Mouse (Mus musculus) embryonic facial prominence, embryonic 14.5 days (tissue): Measurements from ENCODE around the gene Pik3ip1. TPM values are rescaled to one million over a fixed set of nuclear protein-coding genes. Genes with fewer than 3 reads are reported as not detected.
A peak's percentile ranks its signal among the peaks of the same experiment; 100 is the strongest.

Experiments
- ATAC-seq: fragments of 200-750 bp; cut with Nextera tagmentation; 2 replicates; pipeline ENCODE4 v1.8.0; 2017; ENCODE audit warnings: low read depth, moderate number of reproducible peaks, moderate TSS enrichment
- DNase-seq: peaks from one replicate; pipeline ENCODE4 v3.0.0-alpha.2; 2015; ENCODE audit warnings: low spot score
- H3K27ac ChIP-seq: fragments of 300-500 bp; sonication (generic); replicated peaks from 2 replicates; pipeline ENCODE4 v1.5.1; 2014; ENCODE audit warnings: low read depth, mild to moderate bottlenecking, low read length, moderate library complexity
- H3K27me3 ChIP-seq: fragments of 300-500 bp; sonication (generic); replicated peaks from 2 replicates; pipeline ENCODE4 v1.6.1; 2014; ENCODE audit warnings: low read length; ENCODE audit not compliant: control insufficient read depth, insufficient read depth
- H3K36me3 ChIP-seq: fragments of 300-500 bp; sonication (generic); 2 replicates; pipeline ENCODE4 v1.6.1; 2014; ENCODE audit warnings: low read length, mixed read lengths; ENCODE audit not compliant: control insufficient read depth, insufficient read depth
- H3K4me1 ChIP-seq: fragments of 300-500 bp; sonication (generic); 2 replicates; pipeline ENCODE4 v1.6.1; 2014; ENCODE audit warnings: antibody characterized with exemption, low read length; ENCODE audit not compliant: control insufficient read depth, insufficient read depth
- H3K4me2 ChIP-seq: fragments of 300-500 bp; sonication (generic); 2 replicates; pipeline ENCODE4 v1.6.1; 2014; ENCODE audit warnings: low read depth, mild to moderate bottlenecking, low read length, moderate library complexity, mixed read lengths
- H3K4me3 ChIP-seq: fragments of 300-500 bp; sonication (generic); 2 replicates; pipeline ENCODE4 v1.5.1; 2014; ENCODE audit warnings: low read depth, mild to moderate bottlenecking, low read length
- H3K9ac ChIP-seq: fragments of 300-500 bp; sonication (generic); 2 replicates; pipeline ENCODE4 v1.6.1; 2014; ENCODE audit warnings: low read depth, mild to moderate bottlenecking, low read length, moderate library complexity, mixed read lengths
- H3K9me3 ChIP-seq: fragments of 300-500 bp; sonication (generic); 2 replicates; pipeline ENCODE4 v1.6.1; 2016; ENCODE audit warnings: low read length; ENCODE audit not compliant: control insufficient read depth
- WGBS: fragments of 180-500 bp; shearing (Covaris S2); extraction: QIAGEN DNeasy Blood & Tissue Kit; methylation state at CpG from one replicate; pipeline ENCODE4 v1.1.7; 2014; 5-methylcytosine and 5-hydroxymethylcytosine counted together
- polyA plus RNA-seq: library from polyadenylated mRNA; unstranded; fragments of >200 nt; fragmentation: Nextera tagmentation; extraction: Ambion mirVana; gene quantifications from 2 replicates; pipeline ENCODE4 v1.2.1, GENCODE M21; 2014

Pik3ip1 gene
- polyA plus RNA-seq, 1 experiment from 2014 or later = 16.2 TPM

DNA sequence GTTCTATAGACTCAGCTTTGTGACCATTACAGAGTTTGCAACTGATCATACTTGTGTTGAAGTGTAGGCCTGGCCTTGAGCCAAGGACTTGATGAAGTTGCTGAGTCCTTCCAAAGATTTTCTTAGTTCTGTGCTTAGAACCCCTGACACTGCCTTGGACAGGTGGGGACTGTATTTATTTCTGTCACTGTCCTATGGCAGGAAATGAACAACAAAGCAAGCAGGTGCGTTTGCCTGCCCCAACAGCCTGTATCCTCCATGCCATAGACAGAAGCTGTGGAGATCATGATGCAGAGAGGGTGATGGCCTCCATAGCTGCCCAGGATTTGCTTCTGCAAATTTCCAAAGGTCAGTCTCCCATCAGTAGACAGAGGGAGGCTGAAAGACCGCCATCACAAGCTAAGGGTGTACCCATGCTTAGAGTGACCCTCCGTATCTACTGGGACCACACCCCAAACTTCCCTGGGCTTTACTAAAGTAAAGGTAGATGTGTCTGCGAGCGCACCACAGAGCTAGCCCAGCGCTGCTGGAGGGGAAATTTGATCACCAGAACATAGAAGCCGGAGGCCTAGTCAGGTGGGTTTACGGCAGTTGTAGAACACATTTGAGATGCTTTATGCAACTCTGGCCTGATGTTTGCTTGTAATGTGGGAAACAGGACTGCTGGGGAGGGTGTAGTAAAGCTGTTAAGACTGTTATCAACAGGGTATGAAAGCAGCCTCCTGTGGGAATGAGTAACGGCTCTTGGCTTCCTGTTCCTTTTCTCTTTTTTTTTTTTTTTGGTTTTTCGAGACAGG lies 19.2 kb upstream of the Pik3ip1 start:
- Histone ChIP-seq H3K4me1 (no peaks in the 10 kb centered on the region), H3K4me3 (no peak overlapping the region), H3K4me2 (no peak overlapping the region), H3K9me3 (no peaks in the 10 kb centered on the region), H3K27ac (no peak overlapping the region), H3K9ac (no peak overlapping the region), H3K36me3 (peaks cover 59% of the 10 kb centered on the region), H3K27me3 (no peaks in the 10 kb centered on the region)
- ATAC-seq (no peak), DNase-seq (no peak)
- WGBS = 85% methylated on average over 10 of the region's 10 CpGs

DNA sequence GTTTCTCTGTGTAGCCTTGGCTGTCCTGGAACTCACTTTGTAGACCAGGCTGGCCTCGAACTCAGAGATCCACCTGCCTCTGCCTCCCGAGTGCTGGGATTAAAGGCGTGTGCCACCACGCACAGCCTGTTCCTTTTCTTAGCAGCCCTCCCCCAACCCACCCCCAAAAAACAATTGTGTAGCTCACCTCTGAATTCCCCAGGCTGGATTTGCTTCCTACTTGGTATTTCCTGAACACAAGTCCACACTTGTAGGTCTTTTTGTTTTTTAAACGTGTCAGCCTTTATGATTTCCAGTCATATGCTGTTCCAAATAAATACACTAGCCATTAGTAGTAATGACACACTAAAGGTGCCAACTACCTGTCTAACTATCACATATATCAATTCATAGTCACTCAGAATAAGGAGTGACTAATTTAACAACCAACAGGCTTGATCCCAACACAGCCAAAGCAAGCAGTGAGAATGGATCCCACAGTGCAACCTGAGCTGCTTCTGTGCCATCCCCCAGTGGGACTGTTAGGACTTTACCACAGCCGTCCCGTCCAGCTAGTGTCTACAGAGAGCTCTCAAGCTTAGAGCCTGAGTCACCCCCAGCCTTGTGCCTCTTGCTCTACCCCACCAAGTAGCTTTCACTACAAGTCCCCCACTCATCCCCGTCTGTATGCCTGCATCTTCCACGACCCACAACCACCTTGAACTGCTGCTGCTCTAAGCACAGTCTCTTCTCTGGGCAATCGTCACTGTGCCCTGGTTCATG lies 18.4 kb upstream of the Pik3ip1 start:
- H3K9me3 ChIP-seq = no peaks in the 10 kb centered on the region
- H3K4me1 ChIP-seq = no peaks in the 10 kb centered on the region
- WGBS = 77% methylated on average over 10 of the region's 10 CpGs
- H3K4me2 ChIP-seq = no peak overlapping the region
- peaks cover 51% of the 10 kb centered on the region for H3K36me3 ChIP-seq
- no peak overlapping the region for H3K27ac ChIP-seq
- no peak for ATAC-seq
- no peak overlapping the region for H3K4me3 ChIP-seq
- no peak overlapping the region for H3K9ac ChIP-seq
- H3K27me3 ChIP-seq = no peaks in the 10 kb centered on the region
- no peak for DNase-seq

DNA sequence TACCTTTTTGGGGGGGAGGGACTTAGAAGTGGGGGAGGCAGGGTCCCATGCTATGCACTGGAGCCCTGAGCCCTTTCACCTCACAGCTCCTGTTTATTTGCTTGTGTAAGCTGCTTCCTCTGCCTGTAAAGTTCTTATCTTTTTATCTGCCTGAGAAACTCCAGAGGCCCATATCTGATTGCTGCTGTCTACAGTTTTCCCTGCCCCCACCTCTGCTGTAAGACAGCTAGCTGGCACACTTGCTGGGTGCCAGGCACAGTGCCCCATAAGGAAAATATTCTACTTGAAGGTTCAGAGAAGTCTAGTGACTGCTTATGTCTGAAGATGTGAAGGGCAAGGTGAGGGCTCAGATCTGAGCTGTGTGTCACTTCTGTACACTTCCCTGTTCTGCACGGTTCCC lies 16.9 kb upstream of the Pik3ip1 start:
- WGBS = 95% methylated on average over 1 of the region's 1 CpGs

DNA sequence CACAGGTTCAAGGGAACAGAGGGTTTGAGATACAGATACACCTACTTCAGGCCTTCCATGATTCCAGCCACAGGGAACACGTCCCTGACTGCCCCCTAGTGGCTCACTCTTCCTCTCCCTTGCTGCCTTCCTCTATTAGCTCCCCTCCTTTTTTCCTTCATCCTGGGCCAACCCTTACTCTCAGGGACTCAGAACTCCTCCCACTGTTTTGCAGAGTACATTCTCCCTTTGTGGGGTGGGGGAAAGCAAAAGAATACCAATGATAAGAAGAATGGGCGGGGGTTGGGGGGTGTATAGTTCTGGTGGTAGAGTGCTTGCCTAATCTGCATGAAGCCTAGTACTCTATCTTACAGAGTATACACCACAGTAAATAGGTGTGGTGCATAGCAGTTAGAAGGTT lies 16.1 kb upstream of the Pik3ip1 start:
- peak; percentile 66 for ATAC-seq
- H3K4me3 ChIP-seq = no peak overlapping the region

More for the DNA sequence above, 16.9 kb upstream of the Pik3ip1 start:
- Histone ChIP-seq H3K4me3 (no peak overlapping the region), H3K4me1 (no peaks in the 10 kb centered on the region), H3K9ac (no peak overlapping the region), H3K27ac (no peak overlapping the region), H3K9me3 (0 out of 2 replicates have a peak, but pooled peaks cover 5% of the 10 kb centered on the region), H3K36me3 (peaks cover 36% of the 10 kb centered on the region), H3K4me2 (no peak overlapping the region), H3K27me3 (no peaks in the 10 kb centered on the region)
- DNase-seq = no peak
- no peak for ATAC-seq

DNA sequence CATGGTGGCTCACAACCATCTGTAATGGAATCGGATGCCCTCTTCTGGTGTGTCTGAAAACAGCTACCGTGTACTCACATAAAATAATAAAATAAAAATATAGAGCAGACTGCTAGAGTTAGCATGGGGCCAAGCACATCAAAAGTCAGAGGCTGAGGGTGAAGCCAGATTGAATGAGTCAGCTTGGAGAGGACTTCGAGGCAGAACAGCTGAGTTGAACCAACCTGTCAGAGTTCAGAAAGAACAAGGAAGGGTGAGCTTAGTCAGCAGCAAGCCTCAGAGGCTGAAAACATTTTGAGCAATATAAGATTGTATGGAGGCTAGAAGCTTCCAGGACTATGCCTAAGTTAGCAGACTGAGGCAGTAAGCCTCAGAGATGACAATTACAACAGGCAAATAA lies 11.9 kb upstream of the Pik3ip1 start:
- DNase-seq (no peak), ATAC-seq (no peak)
- H3K27ac ChIP-seq = no peak overlapping the region
- H3K36me3 ChIP-seq = no peaks in the 10 kb centered on the region
- H3K4me3 ChIP-seq = no peak overlapping the region
- H3K4me2 ChIP-seq = no peak overlapping the region
- no peaks in the 10 kb centered on the region for H3K4me1 ChIP-seq
- WGBS = 92% methylated on average over 3 of the region's 3 CpGs
- 0 out of 2 replicates have a peak, but pooled peaks cover 5% of the 10 kb centered on the region for H3K9me3 ChIP-seq
- H3K9ac ChIP-seq = no peak overlapping the region
- H3K27me3 ChIP-seq = no peaks in the 10 kb centered on the region

More for the DNA sequence above, 16.1 kb upstream of the Pik3ip1 start:
- no peak overlapping the region for H3K9ac ChIP-seq
- H3K36me3 ChIP-seq = peaks cover 27% of the 10 kb centered on the region
- WGBS = 35% methylated on average over 2 of the region's 2 CpGs
- DNase-seq = peak; percentile 52
- no peaks in the 10 kb centered on the region for H3K27me3 ChIP-seq
- H3K4me1 ChIP-seq = no peaks in the 10 kb centered on the region
- H3K9me3 ChIP-seq = 0 out of 2 replicates have a peak, but pooled peaks cover 5% of the 10 kb centered on the region
- no peak overlapping the region for H3K4me2 ChIP-seq
- no peak overlapping the region for H3K27ac ChIP-seq

DNA sequence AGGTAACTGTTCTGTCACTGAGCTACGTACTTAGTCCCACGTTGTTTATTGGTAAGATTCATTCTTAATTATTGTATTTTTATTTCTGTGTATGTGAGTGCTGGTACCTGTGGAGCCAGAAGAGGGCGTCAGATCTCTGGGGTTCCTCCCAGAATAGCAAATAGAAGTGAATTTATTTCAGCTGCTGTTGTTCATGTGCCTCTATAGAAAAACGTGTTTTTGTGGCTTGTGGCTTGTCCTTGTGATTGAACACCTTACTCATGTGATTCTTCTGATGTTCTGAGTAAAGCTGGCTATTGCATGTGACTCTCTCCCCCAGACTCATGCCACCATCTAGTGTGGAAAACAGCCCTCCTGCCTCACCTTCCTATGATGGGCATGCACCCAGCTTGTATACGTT lies 1.9 kb upstream of the Pik3ip1 start:
- Histone ChIP-seq H3K9ac (no peak overlapping the region), H3K4me1 (peaks cover 16% of the 10 kb centered on the region), H3K27ac (no peak overlapping the region), H3K9me3 (no peaks in the 10 kb centered on the region), H3K27me3 (no peaks in the 10 kb centered on the region), H3K4me2 (no peak overlapping the region), H3K4me3 (no peak overlapping the region), H3K36me3 (peaks cover 5% of the 10 kb centered on the region; the same call in 1 of the 2 replicates)
- 80% methylated on average over 5 of the region's 5 CpGs for WGBS
- no peak for DNase-seq
- no peak for ATAC-seq

DNA sequence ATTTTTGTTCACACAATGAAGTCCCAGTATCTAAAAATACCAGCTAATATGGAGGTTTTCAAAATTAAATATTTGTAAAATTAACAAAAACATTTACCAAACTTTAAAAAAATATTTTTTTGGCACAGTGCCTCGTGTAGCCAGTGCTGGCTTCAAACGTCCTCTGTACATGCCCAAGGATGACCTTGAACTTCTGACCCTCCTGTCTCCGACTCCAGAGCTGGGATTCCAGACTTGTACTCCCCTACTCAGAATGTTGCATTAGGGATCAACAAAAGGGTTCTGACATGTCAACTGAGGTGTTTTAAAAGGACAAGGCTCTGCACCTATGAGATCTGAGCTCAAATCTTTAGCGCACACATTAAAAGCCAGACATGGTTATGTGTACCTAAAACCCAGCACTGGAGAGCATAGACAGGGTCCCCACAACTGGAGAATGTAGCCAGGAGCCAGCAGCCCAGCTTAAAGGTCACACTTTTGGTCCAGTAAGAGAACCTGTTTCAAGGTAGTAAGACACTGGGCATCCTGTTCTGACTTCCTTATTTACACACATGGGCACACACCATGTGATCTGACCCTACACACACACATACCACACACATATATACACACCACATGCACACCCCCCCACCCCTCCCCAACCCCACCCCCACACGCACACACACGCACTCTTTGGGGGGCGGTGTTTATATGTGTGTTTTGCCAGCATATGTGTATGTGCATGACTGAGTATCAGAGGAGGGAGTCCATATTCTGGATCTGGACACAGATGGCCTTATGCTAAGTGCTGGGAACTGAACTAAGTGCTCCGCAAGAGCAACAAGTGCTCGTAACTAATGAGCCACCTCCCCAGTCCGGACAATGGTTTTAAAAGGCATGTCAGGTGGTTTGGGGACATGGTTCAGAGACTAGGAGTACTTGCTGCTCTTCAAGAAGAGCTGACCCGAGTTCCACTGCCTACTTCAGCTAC lies 1.1 kb upstream of the Pik3ip1 start:
- Histone ChIP-seq H3K4me1 (peaks cover 16% of the 10 kb centered on the region), H3K4me2 (no peak overlapping the region), H3K27ac (0 out of 2 replicates have a peak overlapping the region, but pooled peaks have one; percentile 44), H3K9ac (no peak overlapping the region), H3K4me3 (no peak overlapping the region), H3K9me3 (no peaks in the 10 kb centered on the region), H3K36me3 (peaks cover 10% of the 10 kb centered on the region; the same call in 1 of the 2 replicates), H3K27me3 (no peaks in the 10 kb centered on the region)
- ATAC-seq (no peak), DNase-seq (no peak)
- 70% methylated on average over 11 of the region's 11 CpGs for WGBS

DNA sequence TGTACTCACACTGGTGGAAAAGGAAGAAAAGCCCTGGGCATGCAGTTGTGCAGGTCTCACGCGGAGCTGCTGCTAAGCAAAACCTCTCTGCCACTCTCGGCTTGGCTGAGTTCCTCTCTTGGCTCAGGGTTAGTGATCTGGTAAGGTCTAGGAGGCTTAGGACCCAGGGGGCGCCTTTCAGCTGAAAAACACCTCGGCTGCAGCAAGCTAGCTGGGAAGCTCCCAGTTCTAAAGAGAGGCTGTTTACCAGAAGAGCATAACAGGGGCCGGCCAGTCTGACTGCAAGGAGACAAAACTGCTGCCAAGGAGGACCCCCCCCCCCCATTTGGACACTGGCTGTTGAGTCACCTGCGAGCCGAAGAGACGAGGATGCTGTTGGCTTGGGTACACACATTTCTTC lies 365 bp downstream of the Pik3ip1 start:
- peak; percentile 37 for ATAC-seq
- WGBS = 2% methylated on average over 9 of the region's 9 CpGs
- no peaks in the 10 kb centered on the region for H3K27me3 ChIP-seq

More for the DNA sequence above, 365 bp downstream of the Pik3ip1 start:
- peak overlapping the region; percentile 65 for H3K9ac ChIP-seq
- H3K4me2 ChIP-seq = peak overlapping the region; percentile 100
- peaks cover 16% of the 10 kb centered on the region for H3K4me1 ChIP-seq
- peak; percentile 94 for DNase-seq
- peak overlapping the region; percentile 54 for H3K4me3 ChIP-seq
- H3K36me3 ChIP-seq = peaks cover 10% of the 10 kb centered on the region; the same call in 1 of the 2 replicates
- H3K9me3 ChIP-seq = no peaks in the 10 kb centered on the region
- H3K27ac ChIP-seq = peak overlapping the region; percentile 50
